Mouse (Mus musculus) liver, postnatal 0 days (tissue): ENCODE data around the gene Foxo3. TPM values are rescaled to one million over a fixed set of nuclear protein-coding genes. Genes with fewer than 3 reads are reported as not detected.
A peak's percentile ranks its signal among the peaks of the same experiment; 100 is the strongest.

Source experiments
- ATAC-seq: fragments of 200-750 bp; cut with Nextera tagmentation; 2 replicates; pipeline ENCODE4 v1.8.0; 2017; ENCODE audit warnings: mild to moderate bottlenecking, moderate library complexity
- DNase-seq: peaks from one replicate; pipeline ENCODE4 v3.0.0-alpha.2; 2016
- H3K27ac ChIP-seq: fragments of 300-500 bp; sonication (generic); 2 replicates; pipeline ENCODE4 v1.5.1; 2014; ENCODE audit warnings: antibody characterized with exemption, moderate library complexity, mild to moderate bottlenecking, low read depth
- H3K27me3 ChIP-seq: fragments of 300-500 bp; sonication (generic); 2 replicates; pipeline ENCODE4 v1.6.1; 2014; ENCODE audit warnings: low read length, control low read depth, mixed read lengths; ENCODE audit not compliant: insufficient read depth
- H3K36me3 ChIP-seq: fragments of 300-500 bp; sonication (generic); replicated peaks from 2 replicates; pipeline ENCODE4 v1.6.1; 2014; ENCODE audit warnings: mild to moderate bottlenecking, control low read depth, low read length, moderate library complexity, mixed read lengths; ENCODE audit not compliant: insufficient read depth
- H3K4me1 ChIP-seq: fragments of 300-500 bp; sonication (generic); 2 replicates; pipeline ENCODE4 v1.6.1; 2014; ENCODE audit warnings: antibody characterized with exemption, mild to moderate bottlenecking, control low read depth; ENCODE audit not compliant: insufficient read depth
- H3K4me2 ChIP-seq: fragments of 300-500 bp; sonication (generic); 2 replicates; pipeline ENCODE4 v1.6.1; 2014; ENCODE audit warnings: low read depth, mild to moderate bottlenecking, low read length, moderate library complexity, mixed read lengths
- H3K4me3 ChIP-seq: fragments of 300-500 bp; sonication (generic); 2 replicates; pipeline ENCODE4 v1.5.1; 2014; ENCODE audit warnings: low read depth, low read length
- H3K9ac ChIP-seq: fragments of 300-500 bp; sonication (generic); replicated peaks from 2 replicates; pipeline ENCODE4 v1.6.1; 2014; ENCODE audit warnings: mild to moderate bottlenecking, moderate library complexity
- H3K9me3 ChIP-seq: fragments of 300-500 bp; sonication (generic); 2 replicates; pipeline ENCODE4 v1.6.1; 2016; ENCODE audit warnings: mild to moderate bottlenecking, control low read depth, low read length, mixed read lengths
- CTCF ChIP-seq: sonication (generic); IDR thresholded peaks from 2 replicates; pipeline ENCODE4 v1.5.1; 2016; ENCODE audit warnings: antibody characterized with exemption, low read depth
- EP300 ChIP-seq: IDR thresholded peaks from 2 replicates; pipeline ENCODE4 v1.6.1; 2016; ENCODE audit warnings: antibody characterized with exemption, low read depth, mild to moderate bottlenecking
- WGBS: fragments of 180-500 bp; shearing (Covaris S2); extraction: QIAGEN DNeasy Blood & Tissue Kit; methylation state at CpG from one replicate; pipeline ENCODE4 v1.1.7; 2014; ENCODE audit not compliant: insufficient replicate concordance; 5-methylcytosine and 5-hydroxymethylcytosine counted together
- polyA plus RNA-seq: library from polyadenylated mRNA; unstranded; fragments of >200 nt; fragmentation: Nextera tagmentation; extraction: Ambion mirVana; gene quantifications from 2 replicates; pipeline ENCODE4 v1.2.1, GENCODE M21; 2015

Gene Foxo3
- polyA plus RNA-seq, 1 experiment from 2014 or later, result 8.4 TPM

DNA sequence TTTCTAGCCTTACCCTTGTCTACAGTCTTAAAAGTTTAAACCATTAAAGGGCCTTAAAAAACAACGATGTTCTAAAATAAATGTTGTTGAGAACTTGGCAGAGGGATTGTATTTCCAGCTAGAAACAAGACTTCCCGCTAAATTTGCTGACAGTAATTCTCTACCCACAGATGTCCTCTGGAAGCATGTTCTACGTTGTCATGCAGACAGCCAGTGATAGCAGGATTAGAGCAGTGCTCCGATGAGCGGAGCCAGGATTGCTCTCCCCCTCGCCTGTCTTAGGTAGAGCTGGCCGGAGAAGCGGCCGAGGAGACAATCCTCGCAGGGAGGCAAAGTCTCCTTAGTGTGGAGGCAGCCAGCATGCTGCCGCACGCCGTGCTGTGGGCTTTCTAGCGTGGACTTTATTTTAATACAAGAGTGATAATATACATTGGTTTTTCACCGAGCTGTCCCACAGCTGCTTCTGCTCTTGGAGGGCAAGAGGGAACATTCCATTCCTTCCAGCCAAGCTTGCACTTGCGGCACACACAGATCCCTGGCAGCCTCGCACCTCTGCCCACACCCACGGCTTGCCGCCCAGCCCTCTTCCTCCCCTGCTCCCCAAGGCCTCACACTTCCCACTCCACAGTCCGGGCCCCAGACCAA, 71.7 kb downstream of the Foxo3 start:
- Histone ChIP-seq H3K27me3 (no peaks in the 10 kb centered on the region), H3K9ac (no peak overlapping the region), H3K9me3 (no peaks in the 10 kb centered on the region), H3K27ac (no peak overlapping the region), H3K4me1 (peaks cover 26% of the 10 kb centered on the region), H3K36me3 (peaks cover 19% of the 10 kb centered on the region), H3K4me2 (no peak overlapping the region), H3K4me3 (no peak overlapping the region)
- WGBS, result 82% methylated on average over 20 of the region's 20 CpGs
- DNase-seq (no peak), ATAC-seq (no peak)
- no peak for TF ChIP-seq EP300
- TF ChIP-seq CTCF, result no peak

DNA sequence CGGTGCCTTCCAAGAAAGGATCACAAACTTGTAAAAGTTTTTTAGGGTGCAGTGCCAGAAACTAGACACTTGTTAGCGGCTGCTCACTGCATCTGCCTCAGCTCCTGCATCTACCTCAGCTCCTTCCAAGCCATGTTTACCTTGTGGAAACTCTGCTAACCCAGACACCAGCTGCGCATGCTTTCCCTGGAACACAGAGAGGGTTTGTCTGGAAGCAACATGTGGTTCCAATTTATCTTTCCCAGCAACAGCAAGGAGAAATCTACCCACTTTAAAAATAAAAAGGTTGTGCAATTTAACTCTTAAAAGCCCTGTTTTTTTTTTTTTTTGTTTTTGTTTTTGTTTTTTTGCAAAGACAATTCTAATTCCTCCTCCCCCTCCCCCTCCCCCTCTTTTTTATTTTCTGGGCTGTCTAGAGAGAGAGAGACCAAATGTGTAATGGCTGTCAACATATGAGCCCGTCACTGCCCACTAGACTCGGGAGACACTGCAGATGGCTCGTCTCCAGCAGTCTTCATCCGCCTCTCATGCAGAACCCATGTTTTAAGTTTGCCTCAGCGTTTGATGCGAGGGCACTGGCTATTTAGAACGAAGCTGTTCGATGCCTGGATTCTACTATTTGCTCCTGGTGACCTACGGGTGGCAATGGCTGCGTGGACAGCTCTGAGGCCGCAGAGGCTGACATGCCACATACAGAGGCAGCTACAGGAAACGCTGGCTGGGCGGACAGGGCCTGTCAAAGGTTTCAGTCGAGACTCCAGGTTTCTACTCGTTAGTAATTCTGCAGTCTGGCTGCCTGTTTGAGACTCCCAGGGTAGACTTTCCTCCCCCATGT, 73.0 kb downstream of the Foxo3 start:
- Histone ChIP-seq H3K27ac (peak overlapping the region; percentile 70), H3K36me3 (peaks cover 12% of the 10 kb centered on the region; the same call in 1 of the 2 replicates)
- no peak for DNase-seq

DNA sequence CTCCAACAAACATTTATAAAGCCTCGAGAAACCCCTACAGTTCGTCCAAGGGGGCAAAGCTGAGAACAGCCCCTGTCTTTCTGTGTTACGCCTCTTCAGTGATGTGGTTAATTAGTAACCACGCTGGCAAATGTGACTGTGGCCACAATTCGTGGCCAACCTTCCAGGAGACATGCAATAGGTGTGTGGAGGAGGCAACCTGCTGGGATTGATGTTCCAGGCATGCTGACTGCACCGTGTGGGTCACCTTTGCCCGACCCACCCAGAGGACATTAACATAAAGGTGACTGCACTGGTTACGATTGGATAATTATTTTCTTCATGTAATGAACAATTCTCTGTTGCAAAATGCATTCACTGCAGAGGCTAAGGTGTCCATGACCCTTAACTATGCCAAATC, 74.0 kb downstream of the Foxo3 start:
- ATAC-seq, result peak; percentile 97
- H3K4me3 ChIP-seq, result no peak overlapping the region
- peak overlapping the region; percentile 70 for H3K27ac ChIP-seq
- peak; percentile 62 for DNase-seq
- 58% methylated on average over 8 of the region's 8 CpGs for WGBS
- peaks cover 30% of the 10 kb centered on the region for H3K4me1 ChIP-seq
- H3K4me2 ChIP-seq, result peak overlapping the region; percentile 40
- no peaks in the 10 kb centered on the region for H3K9me3 ChIP-seq
- peak; percentile 56 for TF ChIP-seq EP300
- TF ChIP-seq CTCF, result no peak
- peaks cover 18% of the 10 kb centered on the region for H3K36me3 ChIP-seq
- no peak overlapping the region for H3K9ac ChIP-seq
- no peaks in the 10 kb centered on the region for H3K27me3 ChIP-seq

More for the DNA sequence above, 73.0 kb downstream of the Foxo3 start:
- WGBS, result 76% methylated on average over 18 of the region's 18 CpGs
- ATAC-seq, result no peak
- TF ChIP-seq EP300, result no peak
- no peak overlapping the region for H3K9ac ChIP-seq
- no peaks in the 10 kb centered on the region for H3K27me3 ChIP-seq
- peak overlapping the region; percentile 34; the same call in 1 of the 2 replicates for H3K4me2 ChIP-seq
- peaks cover 30% of the 10 kb centered on the region for H3K4me1 ChIP-seq
- H3K9me3 ChIP-seq, result no peaks in the 10 kb centered on the region
- H3K4me3 ChIP-seq, result no peak overlapping the region

DNA sequence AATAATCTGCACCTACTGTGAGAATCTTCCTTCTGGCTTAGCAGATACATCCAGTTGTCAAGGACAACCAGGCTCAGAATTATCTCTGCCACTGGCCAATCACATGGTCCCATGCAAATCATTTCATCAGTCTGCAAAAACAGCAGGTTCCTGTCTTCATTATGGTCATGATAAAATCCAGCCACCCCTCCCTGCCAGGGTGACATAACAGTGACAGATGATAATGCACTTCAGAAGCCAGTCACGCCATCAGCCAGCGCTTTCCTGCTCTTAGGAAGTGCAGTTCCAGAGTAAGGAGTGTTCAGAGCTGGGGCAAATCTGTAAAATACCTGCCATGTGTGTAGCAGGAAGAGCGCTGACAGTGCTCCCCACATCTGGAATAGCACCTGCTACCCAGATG, 77.1 kb downstream of the Foxo3 start:
- Histone ChIP-seq H3K9ac (no peak overlapping the region), H3K36me3 (peaks cover 37% of the 10 kb centered on the region), H3K9me3 (no peaks in the 10 kb centered on the region; the same call in 1 of the 2 replicates), H3K27me3 (no peaks in the 10 kb centered on the region), H3K4me1 (peaks cover 30% of the 10 kb centered on the region), H3K4me3 (no peak overlapping the region), H3K4me2 (no peak overlapping the region), H3K27ac (no peak overlapping the region)
- WGBS, result 64% methylated on average over 3 of the region's 3 CpGs
- TF ChIP-seq CTCF, result no peak
- TF ChIP-seq EP300, result no peak
- ATAC-seq, result no peak
- DNase-seq, result no peak

DNA sequence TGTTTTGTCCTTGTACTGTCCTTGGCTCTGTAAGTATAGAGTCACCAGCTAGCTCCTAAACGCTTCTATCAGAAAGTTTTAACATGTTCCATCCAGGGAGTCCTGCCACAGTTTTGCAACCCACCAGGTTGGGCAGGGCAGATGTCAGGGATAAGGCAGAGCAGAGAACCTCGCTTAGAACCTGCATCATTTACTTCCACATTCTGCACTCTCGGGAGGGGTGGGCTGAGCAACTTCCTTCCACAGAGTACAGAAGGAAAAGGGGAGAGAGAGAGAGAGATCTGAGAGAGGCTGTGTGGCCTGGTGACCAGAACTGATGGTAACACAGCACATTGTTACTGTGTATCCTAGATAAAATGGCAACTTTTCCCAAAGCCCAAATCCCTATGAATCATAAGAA, 77.9 kb downstream of the Foxo3 start:
- Histone ChIP-seq H3K4me1 (peaks cover 33% of the 10 kb centered on the region), H3K4me2 (no peak overlapping the region), H3K9me3 (no peaks in the 10 kb centered on the region; the same call in 1 of the 2 replicates), H3K27me3 (no peaks in the 10 kb centered on the region), H3K36me3 (peaks cover 45% of the 10 kb centered on the region), H3K27ac (no peak overlapping the region), H3K4me3 (no peak overlapping the region), H3K9ac (no peak overlapping the region)
- 52% methylated on average over 3 of the region's 3 CpGs for WGBS
- DNase-seq (no peak), ATAC-seq (no peak)
- no peak for TF ChIP-seq CTCF
- TF ChIP-seq EP300, result no peak

DNA sequence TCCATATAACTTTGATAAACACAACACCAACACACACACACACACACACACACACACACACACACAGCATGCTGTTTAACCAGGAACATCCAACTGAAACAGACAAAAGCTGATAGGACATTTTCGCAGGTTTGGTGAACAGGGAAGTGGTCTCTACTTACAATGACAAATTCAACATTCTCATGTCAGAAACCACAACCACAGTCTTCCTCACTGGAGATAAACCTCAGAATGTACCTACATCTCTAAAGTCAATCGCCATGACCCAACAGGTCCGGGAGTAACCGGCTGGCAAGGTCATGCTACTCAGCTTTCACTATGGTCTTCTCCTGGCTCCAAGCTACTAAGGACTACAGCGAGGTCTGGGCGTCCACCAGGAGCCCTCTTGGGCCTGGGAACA, 81.8 kb downstream of the Foxo3 start:
- Histone ChIP-seq H3K36me3 (peaks cover 56% of the 10 kb centered on the region), H3K4me3 (no peak overlapping the region), H3K9me3 (no peaks in the 10 kb centered on the region; the same call in 1 of the 2 replicates), H3K27ac (no peak overlapping the region), H3K27me3 (no peaks in the 10 kb centered on the region), H3K4me1 (peaks cover 37% of the 10 kb centered on the region), H3K4me2 (no peak overlapping the region), H3K9ac (no peak overlapping the region)
- 49% methylated on average over 6 of the region's 6 CpGs for WGBS
- no peak for TF ChIP-seq EP300
- no peak for TF ChIP-seq CTCF
- ATAC-seq (no peak), DNase-seq (no peak)
